Mouse (Mus musculus) Patski (cell line): ENCODE measurements at regions not wholly inside any gene's neighbourhood (a gene's known extent, or its start where the extent isn't known, plus 50 kb on each side); places are given as distances from the start of the nearest gene placed in this dataset.
"Not testable (repeated sequence)": the region's sequence is repeated elsewhere in the genome, so short reads cannot be mapped to it uniquely, and the experiment has no call there.

Experiments used
- ATAC-seq: fragments of 100-300 bp; one replicate; pipeline ENCODE4 v1.8.0; 2021
- CTCF ChIA-PET: fragments of 350-600 bp; sonication (Branson Sonifier 250); formaldehyde crosslinking; loops from one replicate; lab custom pipeline; 2022; ENCODE audit warnings: inconsistent platforms; lab: Charles Lee
- POLR2A ChIA-PET: fragments of 350-600 bp; sonication (Branson Sonifier 250); formaldehyde crosslinking; loops from one replicate; lab custom pipeline; 2022; ENCODE audit warnings: antibody characterized with exemption, inconsistent platforms; lab: Charles Lee
- DNase-seq: peaks from one replicate; pipeline ENCODE4 v3.0.0-alpha.2; 2011; ENCODE audit warnings: low read depth, low spot score
- H3K27me3 ChIP-seq: fragments of 371-371 bp; one replicate; pipeline ENCODE4 v1.5.1; 2021
- CTCF ChIP-seq: fragments of 100-300 bp; IDR thresholded peaks from one replicate; pipeline ENCODE4 v1.5.1; 2021
- in situ Hi-C: fragments of 300-500 bp; cut with MboI; formaldehyde crosslinking; loops from 3 replicates; pipeline ENCODE4 v1.11.1; 2018; ENCODE audit warnings: low pct_unique_long_range_greater_than_20kb, mixed read lengths

DNA sequence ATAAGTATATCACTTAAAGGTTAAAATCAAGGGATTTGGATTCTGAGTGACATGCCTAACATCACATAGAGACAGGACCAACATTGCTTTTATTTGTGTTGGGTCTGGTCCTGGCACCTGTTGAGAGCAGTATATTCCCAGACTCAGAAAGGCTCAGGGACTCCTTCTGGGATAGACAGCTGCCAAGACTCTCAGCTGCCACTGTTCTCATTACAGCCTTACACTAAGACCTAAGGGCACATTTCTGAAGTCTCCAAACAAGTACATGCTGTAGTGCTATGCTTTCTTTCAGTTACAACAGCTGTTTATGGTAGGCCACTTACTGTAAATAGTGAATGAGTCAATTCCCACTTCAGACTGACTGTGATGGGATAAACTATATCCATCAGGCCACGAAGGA is 77.7 kb upstream of the Fam13a start:
- TF ChIP-seq CTCF = no peak
- ChIA-PET CTCF (no interaction called here), POLR2A (no interaction called here)
- no peaks in the 10 kb centered on the region for H3K27me3 ChIP-seq
- in situ Hi-C loops = no loop called here
- ATAC-seq (no peak), DNase-seq (no peak)

- CTCF ChIA-PET = no interaction called here
- no peaks in the 10 kb centered on the region for H3K27me3 ChIP-seq
- in situ Hi-C loops = no loop called here
- TF ChIP-seq CTCF = no peak
- POLR2A ChIA-PET = no interaction called here
- ATAC-seq = no peak
- DNase-seq = no peak
These were observed 79.6 kb upstream of the Fam13a start for GRCm38 (mm10) chr6:59103936-59104335.

DNA sequence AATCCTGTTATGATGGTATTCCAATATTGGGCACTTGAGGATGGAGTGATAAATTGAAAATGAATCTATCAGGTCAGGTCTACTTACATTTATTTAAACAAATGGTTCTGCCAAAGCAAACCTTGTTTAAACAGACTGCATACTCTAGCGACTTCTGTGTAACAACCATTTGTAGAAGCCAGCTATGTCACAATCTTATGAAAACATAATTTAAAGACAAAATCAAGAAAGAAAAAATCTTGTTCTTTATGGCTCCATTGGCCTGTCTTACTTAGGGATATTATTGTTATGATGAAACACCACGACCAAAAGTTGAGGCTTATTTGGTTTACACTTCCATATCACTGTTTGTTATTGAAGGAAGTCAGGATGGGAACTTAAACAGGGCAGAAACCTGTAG is 80.1 kb upstream of the Fam13a start:
- DNase-seq = no peak
- H3K27me3 ChIP-seq = no peaks in the 10 kb centered on the region
- no peak for TF ChIP-seq CTCF
- ATAC-seq = no peak
- ChIA-PET CTCF (no interaction called here), POLR2A (no interaction called here)
- in situ Hi-C loops = no loop called here

DNA sequence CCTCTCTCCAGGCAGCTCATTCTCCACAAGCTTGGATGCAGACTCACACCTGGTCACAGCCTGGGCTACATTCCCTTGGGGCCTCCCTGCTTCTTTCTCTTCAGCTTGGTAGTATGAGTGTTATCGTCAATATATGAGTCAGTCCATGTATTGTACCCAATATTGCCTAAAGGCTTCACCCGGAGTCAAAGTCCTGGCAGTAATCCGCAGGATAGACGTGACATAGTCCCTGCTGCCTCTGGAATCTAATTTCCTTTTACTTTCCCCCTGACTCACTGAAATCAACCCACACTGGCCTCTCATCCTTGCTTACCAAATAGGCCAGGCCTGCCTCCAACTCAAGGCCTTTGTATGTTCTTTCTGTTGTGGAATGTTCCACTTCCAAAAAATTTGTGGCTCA is 83.8 kb upstream of the Fam13a start:
- CTCF ChIA-PET = no interaction called here
- in situ Hi-C loops = no loop called here

DNA sequence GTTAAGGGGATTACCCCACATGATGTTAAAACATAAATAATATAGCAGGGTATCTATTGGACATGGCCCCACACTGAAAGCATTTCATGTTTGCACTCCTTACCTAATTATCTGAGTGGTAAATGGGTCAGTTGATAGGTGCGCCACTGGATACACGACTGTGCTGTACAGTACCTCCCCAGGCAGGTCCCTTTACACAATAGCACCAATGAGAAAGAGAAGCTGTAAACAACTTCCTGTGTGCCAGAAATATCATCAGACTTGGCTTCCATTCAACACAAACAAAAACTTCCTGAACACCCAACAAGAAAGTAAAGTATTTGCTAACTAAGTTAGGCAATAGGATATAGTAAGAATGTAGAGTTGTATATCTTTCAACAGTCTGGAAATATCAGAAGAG is 76.3 kb upstream of the Tigd2 start:
- ATAC-seq (no peak), DNase-seq (peak; percentile 20)
- no peak for TF ChIP-seq CTCF
- CTCF ChIA-PET = interaction anchor here (0.8 to 1.3 kb wide), 4 partner anchors 8 to 12 kb away, joined by 3 to 4 read pairs (median 4); no protein-coding TSS in a partner anchor
- no peaks in the 10 kb centered on the region for H3K27me3 ChIP-seq
- in situ Hi-C loops = no loop called here
- POLR2A ChIA-PET = no interaction called here

More for the DNA sequence above, 83.8 kb upstream of the Fam13a start:
- ATAC-seq (no peak), DNase-seq (no peak)
- no peaks in the 10 kb centered on the region for H3K27me3 ChIP-seq
- no peak for TF ChIP-seq CTCF
- POLR2A ChIA-PET = no interaction called here

DNA sequence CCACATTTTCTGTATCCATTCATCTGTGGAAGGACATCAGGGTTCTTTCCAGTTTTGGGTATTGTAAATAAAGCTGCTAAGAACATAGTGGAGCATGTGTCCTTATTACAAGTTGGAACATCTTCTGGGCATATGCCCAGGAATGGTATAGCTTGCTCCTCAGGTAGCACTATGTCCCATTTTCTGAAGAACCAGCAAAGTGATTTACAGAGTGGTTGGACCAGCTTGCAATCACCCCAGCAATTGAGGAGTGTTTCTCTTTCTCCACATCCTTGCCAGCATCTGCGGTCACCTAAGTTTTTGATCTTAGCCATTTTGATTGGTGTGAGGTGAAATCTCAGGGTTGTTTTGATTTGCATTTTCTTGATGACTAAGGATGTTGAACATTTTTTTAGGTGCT is 74.9 kb upstream of the Tigd2 start:
- POLR2A ChIA-PET, in situ Hi-C loops, CTCF ChIA-PET, ATAC-seq, H3K27me3 ChIP-seq, DNase-seq: not testable (repeated sequence)

DNA sequence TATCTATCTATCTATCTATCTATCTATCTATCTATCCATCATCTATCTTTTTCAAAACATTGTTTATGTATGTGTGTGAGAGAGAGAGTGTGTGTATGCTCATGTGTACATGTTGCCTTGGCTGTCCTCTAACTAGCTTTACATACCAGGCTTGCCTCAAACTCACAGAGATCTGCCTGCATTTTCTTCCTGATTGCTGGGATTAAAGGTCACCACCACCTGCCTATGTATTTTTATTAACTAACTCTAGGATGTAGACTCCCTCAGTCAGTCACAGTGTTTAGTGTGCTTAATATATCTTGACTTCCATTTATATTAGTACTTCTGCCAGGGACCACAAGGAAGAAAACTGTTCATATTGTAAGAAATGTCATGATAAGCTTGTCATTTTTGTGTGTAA is 69.0 kb upstream of the Tigd2 start:
- ChIA-PET CTCF (no interaction called here), POLR2A (no interaction called here)
- no peak for TF ChIP-seq CTCF
- no peaks in the 10 kb centered on the region for H3K27me3 ChIP-seq
- DNase-seq (no peak), ATAC-seq (no peak)
- in situ Hi-C loops = no loop called here

DNA sequence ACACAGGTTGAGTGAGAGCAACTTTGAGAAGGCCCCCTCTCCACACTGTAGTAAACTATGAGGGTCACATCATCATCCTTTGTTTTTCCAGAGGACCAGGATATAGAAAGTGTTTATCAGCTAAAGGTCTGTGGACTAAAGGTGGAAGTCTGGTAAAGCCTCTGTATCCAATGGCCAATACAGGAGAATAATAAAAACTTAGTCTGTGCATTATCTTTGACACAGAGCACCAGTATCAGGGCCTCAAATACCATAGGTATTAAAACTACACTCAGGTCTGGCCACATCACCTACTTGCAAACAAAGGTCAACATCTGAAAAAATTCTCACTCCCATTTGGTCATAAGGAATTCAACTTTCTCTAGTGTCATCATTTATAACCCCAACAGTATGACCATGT is 66.6 kb upstream of the Tigd2 start:
- POLR2A ChIA-PET = no interaction called here
- no peak for TF ChIP-seq CTCF
- CTCF ChIA-PET = no interaction called here
- DNase-seq (no peak), ATAC-seq (no peak)
- H3K27me3 ChIP-seq = no peaks in the 10 kb centered on the region
- in situ Hi-C loops = no loop called here

DNA sequence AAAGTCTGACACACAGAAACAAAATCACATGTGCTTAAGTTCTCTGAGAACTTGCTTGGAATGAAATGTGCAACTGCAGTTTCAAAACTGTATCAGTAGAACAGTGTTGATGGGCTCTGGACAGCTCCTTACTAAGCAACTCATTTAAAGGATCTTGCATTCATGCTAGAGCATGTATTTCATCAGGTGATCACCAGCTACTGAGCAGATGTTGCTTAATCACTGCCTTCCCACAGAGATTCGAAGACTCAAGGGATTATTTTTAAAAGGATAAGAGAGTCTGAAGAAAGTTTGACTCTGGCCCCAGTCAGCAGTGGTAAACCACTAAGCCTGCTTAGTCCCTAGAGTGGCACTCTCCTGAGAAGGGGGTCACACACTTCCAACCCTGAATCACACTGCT is 61.2 kb upstream of the Tigd2 start:
- no peak for TF ChIP-seq CTCF
- ChIA-PET POLR2A (no interaction called here), CTCF (no interaction called here)
- in situ Hi-C loops = no loop called here
- no peaks in the 10 kb centered on the region for H3K27me3 ChIP-seq
- DNase-seq (peak; percentile 74), ATAC-seq (peak; percentile 93)

DNA sequence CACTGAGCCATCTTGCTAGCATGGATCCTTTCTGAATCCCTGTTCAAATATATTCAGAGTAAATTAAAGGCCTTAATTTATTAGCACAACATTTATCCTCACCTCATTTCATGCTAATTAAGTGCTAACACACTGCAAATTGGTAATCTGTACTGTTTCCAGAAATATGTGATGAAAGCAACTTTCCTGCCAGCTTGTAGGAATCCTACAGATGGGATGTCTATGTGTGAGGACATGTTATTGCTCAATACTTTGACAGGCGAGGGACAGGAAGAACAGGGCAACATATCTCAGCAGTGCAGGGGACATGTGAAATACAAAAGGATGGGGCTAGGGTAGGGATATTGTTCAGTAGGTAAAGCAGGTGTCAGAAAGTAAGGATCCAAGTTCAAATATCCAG is 53.0 kb upstream of the Tigd2 start:
- in situ Hi-C loops = no loop called here
- ATAC-seq (no peak), DNase-seq (no peak)
- ChIA-PET POLR2A (no interaction called here), CTCF (no interaction called here)
- TF ChIP-seq CTCF = no peak
- no peaks in the 10 kb centered on the region for H3K27me3 ChIP-seq
